Mouse (Mus musculus) kidney, embryonic 15.5 days (tissue): Measurements from ENCODE around the gene Rarb. TPM values are rescaled to one million over a fixed set of nuclear protein-coding genes. Genes with fewer than 3 reads are reported as not detected.
A peak's percentile ranks its signal among the peaks of the same experiment; 100 is the strongest.

Source experiments
- ATAC-seq: fragments of 200-750 bp; cut with Nextera tagmentation; replicated peaks from 2 replicates; pipeline ENCODE4 v1.8.0; 2017; ENCODE audit warnings: moderate TSS enrichment; ENCODE audit not compliant: low FRiP score
- H3K27ac ChIP-seq: fragments of 300-500 bp; sonication (generic); 2 replicates; pipeline ENCODE4 v1.5.1; 2015; ENCODE audit warnings: mild to moderate bottlenecking, inconsistent platforms
- H3K27me3 ChIP-seq: fragments of 300-500 bp; sonication (generic); 2 replicates; pipeline ENCODE4 v1.6.1; 2015; ENCODE audit warnings: inconsistent platforms
- H3K36me3 ChIP-seq: fragments of 300-500 bp; sonication (generic); 2 replicates; pipeline ENCODE4 v1.6.1; 2015; ENCODE audit warnings: inconsistent platforms
- H3K4me1 ChIP-seq: fragments of 300-500 bp; sonication (generic); 2 replicates; pipeline ENCODE4 v1.6.1; 2015; ENCODE audit warnings: inconsistent platforms
- H3K4me2 ChIP-seq: fragments of 300-500 bp; sonication (generic); 2 replicates; pipeline ENCODE4 v1.6.1; 2015; ENCODE audit warnings: moderate library complexity, mild to moderate bottlenecking, inconsistent platforms
- H3K4me3 ChIP-seq: fragments of 300-500 bp; sonication (generic); replicated peaks from 2 replicates; pipeline ENCODE4 v1.5.1; 2015; ENCODE audit warnings: mild to moderate bottlenecking, inconsistent platforms
- H3K9ac ChIP-seq: fragments of 300-500 bp; sonication (generic); 2 replicates; pipeline ENCODE4 v1.6.1; 2015; ENCODE audit warnings: mild to moderate bottlenecking, inconsistent platforms
- H3K9me3 ChIP-seq: fragments of 300-500 bp; sonication (generic); replicated peaks from 2 replicates; pipeline ENCODE4 v1.6.1; 2016; ENCODE audit warnings: inconsistent platforms
- WGBS: fragments of 180-500 bp; shearing (Covaris S2); methylation state at CpG from one replicate; pipeline ENCODE4 v1.1.7; 2015; ENCODE audit warnings: mixed read lengths; 5-methylcytosine and 5-hydroxymethylcytosine counted together
- polyA plus RNA-seq: library from polyadenylated mRNA; unstranded; fragments of >200 nt; fragmentation: Nextera tagmentation; extraction: Ambion mirVana; gene quantifications from 2 replicates; pipeline ENCODE4 v1.2.1, GENCODE M21; 2015

Gene Rarb
- polyA plus RNA-seq, 1 experiment from 2014 or later: 33.6 TPM

- H3K4me3 ChIP-seq: no peak overlapping the region
- H3K4me2 ChIP-seq: no peak overlapping the region
- H3K9ac ChIP-seq: no peak overlapping the region
- H3K36me3 ChIP-seq: peaks cover 71% of the 10 kb centered on the region
- H3K4me1 ChIP-seq: 0 out of 2 replicates have a peak, but pooled peaks cover 6% of the 10 kb centered on the region
- 94% methylated on average over 4 of the region's 4 CpGs for WGBS
- ATAC-seq: no peak
- H3K27me3 ChIP-seq: no peaks in the 10 kb centered on the region
- no peak overlapping the region for H3K27ac ChIP-seq
- H3K9me3 ChIP-seq: no peaks in the 10 kb centered on the region
These were observed 381.6 kb downstream of the Rarb start for GRCm38 (mm10) chr14:16437386-16437785.

GRCm38 (mm10) chr14:16434396-16435171 is 384.4 kb downstream of the Rarb start:
- Histone ChIP-seq H3K27me3 (no peaks in the 10 kb centered on the region), H3K4me3 (no peak overlapping the region), H3K27ac (no peak overlapping the region), H3K4me2 (no peak overlapping the region), H3K9ac (no peak overlapping the region), H3K36me3 (peaks cover 80% of the 10 kb centered on the region), H3K4me1 (0 out of 2 replicates have a peak, but pooled peaks cover 2% of the 10 kb centered on the region), H3K9me3 (no peaks in the 10 kb centered on the region)
- 79% methylated on average over 3 of the region's 3 CpGs for WGBS
- no peak for ATAC-seq

GRCm38 (mm10) chr14:16433206-16433605 is 385.8 kb downstream of the Rarb start:
- no peak for ATAC-seq
- 70% methylated on average over 2 of the region's 2 CpGs for WGBS
- no peak overlapping the region for H3K9ac ChIP-seq
- no peaks in the 10 kb centered on the region for H3K4me1 ChIP-seq
- H3K36me3 ChIP-seq: peaks cover 89% of the 10 kb centered on the region
- no peak overlapping the region for H3K4me2 ChIP-seq
- H3K9me3 ChIP-seq: no peaks in the 10 kb centered on the region
- no peak overlapping the region for H3K27ac ChIP-seq
- no peaks in the 10 kb centered on the region for H3K27me3 ChIP-seq
- H3K4me3 ChIP-seq: no peak overlapping the region

DNA sequence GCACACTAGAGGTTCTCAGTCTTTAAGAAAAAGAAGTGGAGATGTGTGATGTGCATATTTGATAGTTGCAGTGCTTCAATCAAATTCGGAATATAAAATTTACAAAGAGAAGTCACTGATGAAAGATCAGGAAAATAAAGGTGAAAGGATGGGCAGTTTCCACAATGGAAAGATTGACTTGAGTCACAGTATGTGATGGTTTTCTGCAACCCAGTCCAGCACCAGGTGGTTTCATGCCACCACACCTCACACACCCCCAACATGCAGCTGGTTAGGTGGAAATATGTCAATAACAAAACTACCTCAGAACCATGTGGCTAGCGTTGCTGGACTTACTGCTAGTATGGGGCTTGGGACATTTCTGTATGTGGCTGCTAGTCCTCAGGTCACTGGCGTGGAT is 386.4 kb downstream of the Rarb start:
- Histone ChIP-seq H3K27me3 (no peaks in the 10 kb centered on the region), H3K4me1 (no peaks in the 10 kb centered on the region), H3K4me3 (no peak overlapping the region), H3K36me3 (peaks cover 85% of the 10 kb centered on the region), H3K9ac (no peak overlapping the region), H3K4me2 (no peak overlapping the region), H3K9me3 (no peaks in the 10 kb centered on the region), H3K27ac (no peak overlapping the region)
- no peak for ATAC-seq
- 87% methylated on average over 3 of the region's 3 CpGs for WGBS

DNA sequence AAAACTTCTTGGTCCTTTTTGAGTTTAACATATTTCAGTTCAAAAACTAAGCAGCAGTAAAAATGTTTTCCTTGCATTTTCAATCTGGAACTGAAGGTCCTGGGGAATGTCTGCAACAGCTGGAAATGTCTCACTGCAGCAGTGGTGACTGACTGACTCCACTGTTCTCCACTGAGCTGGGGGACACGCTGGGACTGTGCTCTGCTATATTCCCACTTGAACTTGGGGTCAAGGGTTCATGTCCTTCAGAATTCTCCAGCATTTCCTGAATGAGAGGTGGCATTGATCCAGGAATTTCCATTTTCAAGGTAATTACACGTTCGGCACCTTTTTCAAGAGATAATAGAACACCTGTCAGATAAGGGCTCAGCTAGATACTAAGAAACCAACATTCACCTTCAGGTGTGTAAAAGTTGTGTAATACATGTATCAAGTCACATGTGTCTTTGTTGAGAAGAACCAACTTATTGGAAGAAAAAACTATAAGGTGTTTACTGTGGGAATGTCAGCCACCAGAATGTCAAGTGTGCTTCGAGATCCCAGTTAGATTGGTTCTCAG is 386.9 kb downstream of the Rarb start:
- no peak overlapping the region for H3K4me2 ChIP-seq
- no peak overlapping the region for H3K27ac ChIP-seq
- no peaks in the 10 kb centered on the region for H3K4me1 ChIP-seq
- no peak for ATAC-seq
- no peak overlapping the region for H3K4me3 ChIP-seq
- no peaks in the 10 kb centered on the region for H3K9me3 ChIP-seq
- H3K9ac ChIP-seq: no peak overlapping the region
- H3K27me3 ChIP-seq: no peaks in the 10 kb centered on the region
- WGBS: 74% methylated on average over 4 of the region's 4 CpGs
- H3K36me3 ChIP-seq: peaks cover 85% of the 10 kb centered on the region

- Histone ChIP-seq H3K9ac (no peak overlapping the region), H3K4me2 (no peak overlapping the region), H3K9me3 (no peaks in the 10 kb centered on the region), H3K4me3 (no peak overlapping the region), H3K27ac (no peak overlapping the region), H3K27me3 (no peaks in the 10 kb centered on the region), H3K36me3 (peaks cover 69% of the 10 kb centered on the region), H3K4me1 (no peaks in the 10 kb centered on the region)
- ATAC-seq: no peak
- 82% methylated on average over 4 of the region's 4 CpGs for WGBS
These were observed 391.4 kb downstream of the Rarb start for GRCm38 (mm10) chr14:16427569-16427968.

DNA sequence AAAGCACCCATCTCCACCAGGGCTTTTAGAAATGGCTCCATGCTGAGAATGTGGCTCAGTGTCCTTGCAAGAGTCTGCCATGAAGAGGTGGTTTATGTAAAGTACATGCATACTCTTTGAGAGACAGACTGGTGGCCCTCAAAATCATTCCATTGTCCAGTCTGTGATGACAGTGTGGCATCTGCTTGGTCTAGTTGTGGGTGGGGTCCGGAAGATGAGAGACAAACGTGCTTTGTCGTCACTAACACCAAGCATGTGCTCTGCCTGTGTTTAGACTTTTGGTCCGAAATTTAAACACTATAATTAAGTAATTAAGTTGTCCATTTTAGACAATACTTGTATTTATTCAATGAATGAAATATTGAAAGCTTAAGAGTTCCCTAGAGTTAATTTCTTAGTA is 404.8 kb downstream of the Rarb start:
- ATAC-seq: no peak
- Histone ChIP-seq H3K4me1 (no peaks in the 10 kb centered on the region), H3K9me3 (no peaks in the 10 kb centered on the region), H3K4me2 (no peak overlapping the region), H3K36me3 (peaks cover 52% of the 10 kb centered on the region), H3K4me3 (no peak overlapping the region), H3K9ac (no peak overlapping the region), H3K27ac (no peak overlapping the region), H3K27me3 (no peaks in the 10 kb centered on the region)
- 90% methylated on average over 4 of the region's 4 CpGs for WGBS

DNA sequence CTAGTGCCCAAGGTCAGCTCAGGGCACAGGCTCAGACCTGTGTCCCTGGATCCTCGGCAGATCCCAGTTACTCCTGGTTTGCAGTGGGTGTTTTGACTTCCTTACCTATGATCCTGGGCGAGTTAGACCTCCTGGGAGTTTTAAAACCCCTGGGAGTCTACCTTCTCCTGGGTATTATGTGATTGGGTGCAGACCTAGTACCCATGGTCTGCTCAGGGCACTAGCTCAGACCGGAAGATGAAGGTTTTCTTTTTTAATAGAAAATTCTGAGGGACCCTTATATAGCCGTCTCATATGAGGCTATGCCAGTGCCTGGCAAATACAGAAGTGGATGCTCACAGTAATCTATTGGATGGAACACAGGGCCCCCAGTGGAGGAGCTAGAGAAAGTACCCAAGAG is 413.8 kb downstream of the Rarb start:
- Histone ChIP-seq H3K27ac (no peak overlapping the region), H3K27me3 (no peaks in the 10 kb centered on the region), H3K9ac (no peak overlapping the region), H3K36me3 (peaks cover 56% of the 10 kb centered on the region), H3K4me1 (no peaks in the 10 kb centered on the region), H3K4me3 (no peak overlapping the region), H3K9me3 (no peaks in the 10 kb centered on the region), H3K4me2 (no peak overlapping the region)
- 86% methylated on average over 4 of the region's 4 CpGs for WGBS
- ATAC-seq: no peak

GRCm38 (mm10) chr14:16384783-16385182 is 434.2 kb downstream of the Rarb start:
- no peak overlapping the region for H3K9ac ChIP-seq
- H3K9me3 ChIP-seq: no peaks in the 10 kb centered on the region
- H3K36me3 ChIP-seq: peaks cover 20% of the 10 kb centered on the region
- H3K4me2 ChIP-seq: no peak overlapping the region
- H3K4me1 ChIP-seq: 0 out of 2 replicates have a peak, but pooled peaks cover 2% of the 10 kb centered on the region
- 73% methylated on average over 1 of the region's 1 CpGs for WGBS
- peak; percentile 54; the same call in 1 of the 2 replicates for ATAC-seq
- H3K27me3 ChIP-seq: no peaks in the 10 kb centered on the region
- H3K4me3 ChIP-seq: no peak overlapping the region
- no peak overlapping the region for H3K27ac ChIP-seq
